Mouse (Mus musculus): Measurements from ENCODE around the gene Pop5.
A peak's percentile ranks its signal among the peaks of the same experiment; 100 is the strongest.

Gene Pop5

DNA sequence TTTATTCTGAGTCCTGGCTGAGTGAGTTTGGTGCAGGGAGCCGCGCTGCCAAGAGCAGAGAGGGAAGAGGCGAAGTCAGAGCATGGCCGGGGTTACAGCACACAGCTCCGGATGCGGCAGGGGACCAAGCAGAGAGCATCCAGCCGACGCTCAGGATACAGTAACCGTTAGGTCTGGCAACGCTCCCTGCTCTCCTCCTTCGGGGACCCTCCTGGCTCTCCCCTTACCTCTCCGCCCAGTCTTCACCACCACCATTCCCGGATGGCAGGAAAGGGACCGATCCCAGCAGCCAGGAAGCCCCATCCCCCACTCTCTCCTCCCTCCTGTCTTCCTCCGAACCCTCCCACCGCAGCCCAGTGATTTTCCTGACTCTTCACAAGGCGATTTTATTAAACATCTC is 20.8 kb upstream of the Pop5 start:
- no peak for DNase-seq (ENCODE audit: low spot score in 2 of 2)

DNA sequence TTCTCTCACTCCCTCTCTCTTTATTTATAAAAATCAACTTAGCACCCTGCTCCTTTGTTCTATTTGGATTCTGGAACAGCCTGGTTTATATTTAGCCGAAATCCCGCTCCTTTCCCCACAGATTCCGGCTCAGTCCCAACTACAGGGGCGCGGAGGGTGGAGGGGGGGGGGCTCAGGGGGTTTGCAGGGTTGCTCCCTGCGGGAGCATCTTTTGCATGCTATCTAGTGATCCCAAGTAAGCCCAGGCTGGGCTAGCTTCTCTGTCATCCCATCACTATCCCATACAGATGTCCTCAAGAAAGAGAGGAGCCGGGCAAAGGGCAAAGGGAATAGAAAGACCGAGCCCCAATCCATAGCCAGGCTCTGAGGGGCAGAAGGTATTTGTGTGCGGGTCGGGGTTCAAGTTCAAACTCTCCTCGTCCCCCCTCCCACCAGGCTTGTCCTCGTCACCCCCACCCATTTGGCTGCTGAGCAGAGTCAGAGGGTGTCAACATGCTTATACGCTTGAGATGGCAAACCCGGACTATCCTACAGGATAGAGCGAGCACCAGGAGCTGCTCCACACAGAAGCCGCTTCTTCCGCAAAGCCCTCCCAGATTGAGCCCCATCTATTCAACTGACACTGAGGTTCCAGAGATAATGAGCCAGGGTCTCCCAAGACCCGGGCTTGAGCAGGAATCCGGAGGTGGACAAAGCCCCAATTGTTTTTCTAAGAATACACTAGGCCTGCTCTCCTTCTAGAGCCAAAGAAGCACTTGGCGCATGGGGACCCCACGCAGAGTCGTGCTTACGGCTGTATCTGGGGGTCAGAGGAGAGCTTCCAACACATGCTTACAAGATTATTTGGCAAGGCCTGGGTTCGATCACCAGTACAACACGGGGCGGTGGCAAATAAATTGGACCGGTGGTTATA is 20.1 kb upstream of the Pop5 start:
- no peak for DNase-seq (ENCODE audit: low spot score in 2 of 2)

DNA sequence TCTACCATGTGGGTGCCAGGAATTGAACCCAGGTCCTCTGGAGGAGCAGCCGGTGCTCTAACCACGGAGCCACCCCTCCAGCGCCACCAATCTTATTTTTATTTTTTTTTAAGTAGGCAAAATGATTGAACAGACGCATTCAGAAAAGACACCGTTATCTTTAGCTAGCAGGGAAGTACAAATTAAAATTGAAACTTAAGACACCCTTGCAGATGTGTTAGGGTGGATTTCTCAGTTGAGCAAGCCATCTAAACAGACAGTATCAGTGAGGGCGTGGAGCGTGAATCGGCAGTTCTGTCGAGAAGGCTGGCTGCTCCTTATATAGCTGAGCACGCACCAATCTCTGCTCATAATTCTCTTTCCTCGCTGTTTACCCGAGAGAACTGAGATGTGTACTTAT is 17.6 kb upstream of the Pop5 start:
- no peak for DNase-seq (ENCODE audit: low spot score in 2 of 2)

DNA sequence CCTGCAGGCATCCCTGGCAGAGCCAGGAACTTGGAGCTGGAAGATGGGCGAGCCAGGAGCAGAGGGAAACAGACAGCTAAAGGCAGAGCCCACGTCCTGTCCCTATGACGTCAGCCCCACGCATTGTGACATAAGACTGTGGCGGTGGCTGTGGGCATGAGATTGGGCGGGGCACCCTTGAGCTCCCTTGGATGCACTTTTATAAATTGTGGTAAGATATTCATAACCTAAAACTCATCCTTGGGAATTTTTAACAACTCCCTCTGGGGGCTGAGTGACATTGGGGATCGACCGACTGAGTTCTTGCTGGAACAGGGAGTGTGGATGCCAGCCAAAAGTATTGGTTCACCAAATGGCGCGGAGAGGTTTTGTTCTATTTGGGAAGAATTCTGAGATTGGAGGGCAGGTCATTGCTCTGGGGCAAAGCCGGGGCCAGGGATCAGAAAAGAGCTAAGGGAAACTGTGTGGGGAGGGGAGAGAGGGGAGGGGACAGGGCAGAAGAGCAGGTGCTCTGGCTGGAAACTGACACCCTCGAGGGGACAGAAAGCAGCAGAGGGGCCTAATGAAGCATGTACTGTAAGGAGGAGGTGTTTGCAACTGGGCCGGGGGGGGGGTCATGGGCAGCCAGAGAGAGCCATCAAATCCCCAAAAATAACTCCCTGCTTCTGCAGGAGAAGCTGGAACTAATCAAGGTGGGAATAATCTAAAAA is 14.6 kb upstream of the Pop5 start:
- DNase-seq (ENCODE audit: low spot score in 2 of 2): no peak

DNA sequence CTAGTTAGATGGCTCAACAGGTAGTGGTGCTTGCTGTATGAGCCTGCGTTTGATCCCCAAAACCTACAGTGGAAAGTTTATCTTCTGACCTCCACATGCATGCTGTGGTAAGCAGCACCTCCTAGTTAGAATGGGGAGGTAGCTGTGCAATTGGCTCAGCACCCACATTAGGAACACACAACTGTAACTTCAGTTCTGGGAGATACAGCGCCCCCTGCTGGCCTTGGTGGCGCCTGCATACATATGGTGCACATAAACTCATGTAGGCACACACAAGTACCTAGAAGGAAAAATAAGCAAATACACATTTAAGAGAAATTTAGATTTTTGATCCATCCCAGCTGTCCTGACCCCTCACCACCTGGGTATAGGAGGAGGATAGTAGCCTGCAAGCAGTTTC is 13.2 kb upstream of the Pop5 start:
- DNase-seq (ENCODE audit: low spot score in 2 of 2): no peak

DNA sequence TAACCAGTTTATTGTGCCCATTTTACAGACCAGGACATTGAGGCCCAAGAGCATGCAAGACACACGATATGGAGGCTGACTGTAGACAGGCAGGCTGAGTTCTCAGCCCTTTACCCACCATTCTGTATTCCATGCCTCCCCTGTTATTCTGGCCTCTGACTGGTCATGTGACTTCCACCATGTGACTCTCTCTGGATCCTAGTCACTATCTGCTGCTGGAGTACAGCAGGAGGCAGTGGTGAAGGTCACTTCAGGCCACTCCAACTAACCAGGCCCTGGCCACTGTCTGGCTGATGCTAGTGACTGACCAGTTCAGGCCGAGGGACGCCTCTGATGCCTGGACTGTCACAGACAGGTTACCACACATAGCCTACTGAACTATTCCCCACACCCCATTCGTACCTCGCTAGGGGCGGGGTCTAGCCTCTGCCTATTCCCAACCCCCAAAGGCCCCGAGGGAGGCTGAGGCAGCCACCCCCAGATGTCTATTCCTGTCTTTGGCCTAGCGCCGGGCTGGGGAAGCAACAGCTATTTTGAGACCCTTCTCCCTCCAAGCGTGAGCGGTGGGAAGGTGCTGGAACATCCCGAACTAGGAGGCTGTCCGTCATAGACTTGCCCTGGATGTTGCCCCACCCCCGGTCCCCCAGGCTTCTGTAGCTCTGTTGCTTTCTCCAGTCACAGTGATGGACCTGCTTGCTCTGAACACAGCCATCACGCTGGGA is 4.6 kb upstream of the Pop5 start:
- DNase-seq (ENCODE audit: low spot score in 2 of 2): no peak

DNA sequence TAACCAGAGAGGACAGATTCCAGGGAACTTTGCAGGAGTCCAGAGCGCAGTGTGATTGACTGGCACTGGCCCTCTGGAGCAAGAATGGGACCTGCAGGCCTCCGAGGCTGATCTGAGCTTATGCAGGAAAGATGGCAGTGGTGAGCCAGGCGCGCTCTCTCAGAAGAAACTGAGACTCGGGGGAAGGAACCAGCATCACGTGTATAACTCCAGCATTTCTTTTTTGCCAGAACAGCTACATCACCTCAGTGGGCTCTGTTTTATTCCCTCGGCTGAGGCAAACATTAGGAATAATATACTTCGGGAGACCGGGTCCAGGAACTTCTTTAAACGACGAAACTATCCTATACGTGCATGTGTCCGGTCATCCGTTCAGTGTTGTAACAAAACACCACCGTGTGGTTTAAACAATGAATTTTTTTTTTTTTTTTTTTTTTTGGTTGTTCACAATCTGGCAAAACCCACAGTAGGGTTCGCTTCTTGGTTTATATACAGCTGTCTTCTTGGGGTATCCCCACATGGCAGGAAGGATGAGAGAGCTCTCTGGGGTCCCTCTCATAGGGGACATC is 4.0 kb upstream of the Pop5 start:
- DNase-seq (ENCODE audit: low spot score in 2 of 2): no peak

DNA sequence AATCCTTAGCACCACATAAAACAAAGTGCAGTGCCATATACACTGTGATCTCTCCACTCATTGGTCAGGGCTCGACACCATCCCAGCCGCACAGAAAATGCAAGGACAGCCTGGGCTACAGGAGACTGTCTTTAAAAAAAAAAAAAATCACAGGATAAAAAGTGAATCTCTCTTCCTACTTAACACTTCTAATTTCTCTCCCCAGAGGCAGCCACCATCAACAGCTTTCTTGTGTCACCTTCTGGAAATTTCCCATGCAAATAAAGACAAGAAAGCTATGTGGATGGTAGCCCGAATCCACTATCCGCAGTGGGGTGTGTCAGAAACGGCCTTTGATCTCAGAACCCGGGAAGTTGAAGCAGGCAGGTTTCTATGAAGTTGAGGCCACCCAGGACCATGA is 3.1 kb upstream of the Pop5 start:
- DNase-seq (ENCODE audit: low spot score in 2 of 2): no peak

DNA sequence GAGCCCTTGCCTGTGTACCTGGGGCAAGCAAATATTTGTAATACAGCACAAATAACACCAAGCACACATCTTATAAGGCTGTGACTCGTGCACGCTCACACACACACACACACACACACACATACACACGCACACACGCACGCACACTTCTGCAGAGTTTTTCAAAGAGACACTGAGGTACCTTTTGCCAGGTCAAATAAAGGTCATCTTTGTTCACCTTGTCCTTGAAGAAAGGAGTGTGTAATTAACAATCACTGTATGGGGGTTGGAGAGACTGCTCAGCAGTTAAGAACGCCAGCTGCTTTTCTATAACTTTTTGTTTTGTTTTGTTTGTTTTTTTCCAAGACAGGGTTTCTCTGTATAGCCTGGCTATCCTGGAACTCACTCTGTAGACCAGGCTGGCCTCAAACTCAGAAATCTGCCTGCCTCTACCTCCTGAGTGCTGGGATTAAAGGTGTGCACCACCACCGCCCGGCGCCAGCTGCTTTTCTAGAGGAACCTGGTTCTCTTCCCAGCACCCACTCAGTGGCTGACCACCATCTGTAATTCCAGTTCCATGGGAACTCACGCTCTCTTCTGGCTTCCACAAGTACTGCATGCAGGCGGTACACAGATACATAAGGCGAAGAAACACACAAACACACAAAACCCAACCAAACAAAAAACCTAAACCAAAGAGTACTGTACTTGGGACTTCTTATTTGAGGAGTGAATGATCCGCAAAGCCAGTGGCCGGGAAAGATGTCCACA is 2.4 kb upstream of the Pop5 start:
- DNase-seq (ENCODE audit: low spot score in 2 of 2): no peak

DNA sequence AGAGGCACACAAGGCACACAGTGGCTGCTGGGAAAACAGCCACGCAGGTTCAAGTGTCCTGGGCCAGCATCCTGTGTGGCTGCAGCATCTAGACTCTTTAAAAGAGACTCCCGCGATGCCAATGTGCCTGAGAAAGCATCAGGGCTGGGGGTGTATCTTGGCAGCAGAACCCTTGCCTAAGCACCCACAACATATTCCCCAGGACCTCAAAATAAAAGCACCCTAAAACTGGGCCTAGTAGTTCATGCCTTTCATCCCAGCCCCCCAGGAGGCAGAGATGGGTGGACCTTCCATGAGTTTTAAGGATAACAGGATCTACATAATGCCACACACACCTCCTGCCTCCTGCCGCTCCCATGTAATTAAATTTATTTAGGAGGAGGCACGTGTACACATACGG is 1.1 kb upstream of the Pop5 start:
- no peak for DNase-seq (ENCODE audit: low spot score in 2 of 2)

DNA sequence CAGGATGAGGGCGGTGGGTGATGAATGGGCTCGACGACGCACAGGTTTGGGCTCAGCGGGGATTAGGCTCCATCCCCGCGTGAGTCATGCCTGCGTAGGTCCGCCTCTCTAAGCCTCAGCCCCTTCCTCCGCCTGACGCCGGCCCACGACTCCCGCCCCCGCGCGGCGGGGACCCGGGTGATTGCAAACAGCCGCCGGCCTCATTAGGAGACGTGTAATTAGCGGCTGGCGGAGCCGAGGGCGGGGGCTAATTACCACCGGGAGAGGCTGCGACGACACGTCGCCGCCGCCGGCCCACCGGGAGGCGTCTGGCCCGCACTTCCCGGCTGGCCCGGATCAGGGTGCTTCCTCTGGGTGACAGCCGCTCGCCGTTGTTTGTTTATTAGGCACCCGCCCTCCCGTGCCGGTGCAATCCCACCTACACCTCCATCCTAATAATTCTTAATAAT is 289 bp upstream of the Pop5 start:
- peak; percentile 39 to 54 for DNase-seq (ENCODE audit: low spot score in 2 of 2)

DNA sequence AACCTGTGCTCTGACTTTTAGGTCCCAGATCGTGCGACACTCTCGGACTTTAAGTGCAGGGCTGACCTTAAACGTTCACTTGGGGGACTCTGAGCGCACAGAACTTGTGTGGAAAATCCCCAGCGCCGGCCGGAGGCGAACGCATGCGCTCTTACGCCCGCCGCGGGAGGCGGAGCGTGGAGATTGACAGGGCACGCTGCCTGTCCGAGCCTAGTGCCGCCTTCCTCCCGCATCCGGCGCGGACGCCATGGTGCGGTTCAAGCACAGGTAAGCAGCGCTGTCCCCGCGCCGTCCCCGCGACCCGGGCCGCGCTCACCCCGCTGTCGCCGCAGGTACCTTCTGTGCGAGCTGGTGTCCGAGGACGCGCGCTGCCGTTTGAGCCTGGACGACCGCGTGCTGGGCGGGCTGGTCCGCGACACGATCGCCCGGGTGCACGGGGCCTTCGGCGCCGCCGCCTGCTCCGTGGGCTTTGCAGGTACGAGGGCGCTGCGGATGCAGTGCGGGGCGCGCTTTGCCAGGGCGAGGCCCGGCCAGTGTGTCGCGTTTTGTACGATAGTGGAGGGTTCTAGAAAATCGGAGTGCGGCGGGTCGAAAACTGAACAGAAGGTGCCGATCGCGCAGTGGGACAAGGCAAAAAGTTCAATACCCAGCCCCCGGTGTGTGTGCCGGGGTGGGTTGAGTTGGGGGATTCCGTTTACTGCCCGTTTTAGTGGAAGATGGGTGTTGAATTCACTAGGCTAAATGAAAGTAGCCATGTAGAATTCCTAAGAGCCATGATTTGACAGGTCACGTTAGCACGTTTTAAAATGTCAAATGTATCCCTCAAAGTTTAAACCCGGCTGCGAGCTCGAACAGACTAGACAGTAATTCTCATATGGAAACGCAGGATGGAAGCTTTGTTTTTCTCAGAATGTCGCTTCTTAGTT is 2.4 kb downstream of the Pop5 start:
- DNase-seq (ENCODE audit: low spot score in 2 of 2): peak; percentile 89 to 90

DNA sequence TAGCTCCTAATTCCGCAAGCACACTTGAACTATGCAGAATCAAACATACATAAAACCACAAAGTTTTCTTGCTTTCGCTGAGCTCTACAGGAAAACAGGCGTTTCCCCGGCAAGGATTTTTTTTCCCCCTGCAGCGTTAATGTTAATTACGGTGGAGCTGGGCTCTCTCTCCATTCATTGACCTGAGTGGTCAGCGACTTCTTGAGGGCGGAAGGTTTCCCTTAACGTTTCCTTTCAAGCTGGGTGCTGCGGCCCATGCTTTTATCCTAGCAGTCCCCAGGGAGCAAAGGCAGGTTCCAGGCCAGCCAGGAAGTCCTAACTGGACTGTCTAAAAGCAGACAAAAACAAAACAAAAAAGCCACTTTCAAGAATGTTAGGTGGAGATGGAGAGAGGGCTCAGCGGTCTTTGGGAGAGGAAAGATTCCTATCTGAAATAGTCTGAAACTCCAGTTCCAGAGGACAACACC is 3.1 kb downstream of the Pop5 start:
- DNase-seq (ENCODE audit: low spot score in 2 of 2): no peak

DNA sequence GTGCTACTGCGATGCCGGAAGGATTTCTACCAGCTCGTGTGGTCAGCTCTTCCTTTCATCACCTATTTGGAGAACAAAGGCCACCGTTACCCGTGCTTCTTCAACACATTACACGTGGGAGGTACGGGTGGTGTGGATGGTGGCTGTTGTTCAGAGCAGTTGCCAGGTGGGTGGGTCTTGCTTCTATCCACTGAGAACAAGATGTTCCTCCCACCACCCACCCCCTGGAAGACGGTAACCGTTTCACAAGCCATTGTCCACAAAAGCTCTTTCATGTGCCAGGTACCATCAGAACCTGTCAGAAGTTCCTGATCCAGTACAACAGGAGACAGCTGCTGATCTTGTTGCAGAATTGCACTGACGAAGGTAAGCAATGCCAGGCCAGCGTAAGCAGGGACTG is 4.6 kb downstream of the Pop5 start:
- DNase-seq (ENCODE audit: low spot score in 2 of 2): no peak

DNA sequence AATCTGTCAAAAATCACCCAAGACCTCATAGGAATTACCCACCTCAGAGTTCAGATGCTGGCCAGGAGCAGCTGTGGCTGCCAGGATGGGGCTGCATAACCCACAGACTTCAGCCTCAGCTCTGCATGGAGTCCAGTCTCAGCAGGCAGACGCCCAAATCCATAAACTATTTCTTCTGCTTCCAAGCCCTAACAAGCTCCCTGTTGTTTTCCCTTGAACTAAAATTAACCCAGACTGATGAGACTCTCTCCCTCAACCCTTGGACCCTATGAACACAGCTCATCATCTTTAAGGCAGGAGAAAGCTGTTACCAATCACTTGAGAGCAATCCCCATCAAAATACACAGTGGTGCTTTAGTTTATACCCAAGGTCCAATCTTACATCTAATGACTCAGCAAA is 19.8 kb downstream of the Pop5 start:
- DNase-seq (ENCODE audit: low spot score in 2 of 2): no peak

DNA sequence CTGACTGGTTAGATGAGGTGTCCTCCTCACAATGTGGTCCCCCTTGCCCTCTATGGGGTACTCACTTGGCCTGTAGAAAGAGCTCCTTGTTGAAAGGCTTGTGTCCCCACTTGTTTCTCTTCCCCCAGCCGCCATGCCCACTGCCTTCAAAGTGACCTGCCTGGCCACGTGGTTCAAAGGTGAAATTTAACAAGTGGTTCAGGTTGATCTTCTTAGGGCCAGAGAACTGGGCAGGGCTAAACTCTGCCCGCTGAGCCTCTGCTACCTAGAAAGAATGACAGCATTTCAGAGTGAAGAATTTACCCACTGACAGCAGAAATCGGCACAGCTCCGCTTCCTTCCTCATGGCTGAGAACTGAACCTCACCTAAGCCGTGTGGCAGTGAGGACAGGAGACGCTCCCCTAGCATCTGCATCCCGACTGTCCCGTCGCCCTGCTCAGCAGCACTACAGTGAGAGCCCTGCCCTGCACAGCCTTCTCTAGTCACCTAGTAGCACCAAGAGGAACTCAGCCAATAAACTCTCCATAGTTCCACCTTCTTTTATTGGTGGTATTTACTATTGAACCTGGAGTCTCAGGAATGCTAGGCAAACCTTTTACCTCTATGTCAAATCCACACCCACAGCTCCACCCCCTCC is 21.4 kb downstream of the Pop5 start:
- no peak for DNase-seq (ENCODE audit: low spot score in 2 of 2)

DNA sequence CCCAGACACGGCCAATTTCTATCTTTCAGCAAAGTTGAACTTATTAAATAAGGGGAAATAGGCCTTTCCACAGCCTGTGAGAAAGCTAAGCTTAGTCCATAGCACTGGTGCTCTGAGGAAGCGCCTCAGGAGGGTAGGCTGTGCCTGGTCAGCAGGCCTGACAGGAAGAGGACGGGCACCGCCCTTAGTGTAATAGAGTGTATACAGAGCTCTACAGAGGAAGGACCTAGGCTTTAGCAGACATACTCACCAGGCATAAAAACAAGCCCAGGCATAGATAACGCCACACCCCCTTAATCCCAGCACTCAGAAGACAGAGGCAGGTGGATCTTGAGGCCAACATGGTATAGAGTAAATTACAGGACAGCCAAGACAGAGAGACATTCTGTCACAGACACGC is 24.7 kb downstream of the Pop5 start:
- no peak for DNase-seq (ENCODE audit: low spot score in 2 of 2)

DNA sequence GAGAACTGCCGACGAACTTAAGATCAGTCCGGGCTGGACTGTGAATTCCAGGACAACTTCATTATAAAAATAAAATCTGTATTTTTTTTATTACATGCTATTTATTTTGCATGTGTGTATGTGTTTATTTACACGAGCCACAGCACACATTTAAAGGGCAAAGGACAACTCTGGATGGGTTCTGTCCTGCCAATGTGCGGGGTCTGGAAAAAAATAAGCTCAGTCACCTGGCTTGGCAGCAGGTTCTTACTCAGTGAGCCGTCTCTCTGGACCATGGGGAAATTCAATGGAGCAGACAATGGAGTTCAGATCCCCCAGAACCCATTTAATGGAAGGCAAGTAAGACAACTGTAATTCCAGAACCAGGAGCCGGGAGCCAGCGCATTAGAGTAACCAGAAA is 25.5 kb downstream of the Pop5 start:
- DNase-seq (ENCODE audit: low spot score in 2 of 2): no peak

DNA sequence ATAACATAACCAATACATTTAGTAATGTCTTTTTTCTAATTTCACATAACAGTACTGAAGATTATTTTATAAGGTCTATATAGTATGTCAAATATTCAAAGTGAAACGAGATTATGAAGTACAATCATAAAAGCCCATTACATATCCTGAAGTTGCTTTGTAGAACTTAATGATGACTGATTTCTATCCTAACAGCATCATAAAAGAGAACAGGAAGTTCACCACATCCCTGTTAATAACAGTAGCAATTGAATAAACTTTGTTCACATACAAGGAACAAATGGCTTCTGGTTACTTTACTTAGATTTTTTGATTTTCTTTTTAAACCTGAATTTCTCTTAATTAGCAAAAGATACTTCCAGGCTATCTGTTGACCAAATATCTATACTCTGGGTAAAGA is 26.2 kb downstream of the Pop5 start:
- DNase-seq (ENCODE audit: low spot score in 2 of 2): no peak
